ENCODE assay signal across 8 mouse cellular contexts in the genomic region with DNA sequence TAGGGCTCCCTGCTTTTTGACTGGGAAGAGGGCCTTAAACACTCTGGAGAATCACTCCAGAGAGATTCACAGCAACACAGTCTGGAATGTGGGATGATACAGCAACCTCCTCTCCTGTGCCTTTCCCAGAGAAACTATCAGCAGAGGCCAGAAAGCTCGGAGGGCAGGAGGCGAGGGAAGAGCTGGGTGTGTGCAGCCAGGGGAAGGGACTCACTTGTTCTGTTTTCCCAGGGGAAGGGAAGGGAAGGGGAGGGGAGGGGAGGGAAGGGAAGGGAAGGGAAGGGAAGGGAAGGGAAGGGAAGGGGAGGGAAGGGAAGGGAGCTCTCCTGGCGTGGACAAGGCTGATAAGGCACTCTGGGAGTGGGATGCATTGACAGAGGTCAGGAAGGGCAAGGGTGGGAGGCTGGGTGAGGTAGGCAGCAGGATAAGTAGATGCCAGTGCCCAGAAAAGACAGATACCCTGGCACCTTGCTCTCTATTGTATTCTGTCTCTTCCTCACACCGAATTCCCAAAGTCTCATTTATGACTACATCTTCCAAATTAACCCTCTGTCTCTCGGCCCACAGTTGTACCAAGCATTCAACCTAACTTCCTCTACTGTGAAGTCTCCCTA. TPM values are rescaled to one million over a fixed set of nuclear protein-coding genes. Genes with fewer than 3 reads are reported as not detected.
A peak's percentile ranks its signal among the peaks of the same experiment; 100 is the strongest.
DNase-seq lines count a peak whose midpoint lies in the region; ATAC-seq and TF ChIP-seq lines count a peak whose summit lies in the region.

No protein-coding gene starts in this region.

- intact Hi-C loops in left cerebral cortex, adult 2 months (cut with DNase I): no loop called here

- TF ChIP-seq CTCF in left cerebral cortex, adult 2 months (IDR thresholded peaks at IDR 0.05): no peak

- WGBS in heart, embryonic 11.5 days (ENCODE audit: insufficient replicate concordance): 21% methylated on average over 5 of the region's 5 CpGs
- WGBS in limb, embryonic 10.5 days: 68% methylated on average over 5 of the region's 5 CpGs

- no peak overlapping the region for H3ac ChIP-seq in myocyte (ENCODE audit: control insufficient read depth, insufficient read length)

- H3K27me3 ChIP-seq in heart, embryonic 11.5 days (ENCODE audit: control insufficient read depth, insufficient read depth, low read length): no peaks in the 10 kb centered on the region
- H3K27me3 ChIP-seq in limb, embryonic 10.5 days (ENCODE audit: low read depth, poor library complexity, severe bottlenecking): no peaks in the 10 kb centered on the region
- no peaks in the 10 kb centered on the region for H3K27me3 ChIP-seq in myocyte (ENCODE audit: control insufficient read depth, insufficient read depth, insufficient read length)

- peak overlapping the region; percentile 92 for H3K27ac ChIP-seq in left cerebral cortex, adult 2 months
- peak overlapping the region; percentile 99 for H3K27ac ChIP-seq in heart, embryonic 11.5 days (ENCODE audit: low read depth, low read length)
- H3K27ac ChIP-seq in limb, embryonic 10.5 days: peak overlapping the region; percentile 100

- H3K79me2 ChIP-seq in myocyte (ENCODE audit: control insufficient read depth, insufficient read depth): peaks cover 26% of the 10 kb centered on the region

- H3K36me3 ChIP-seq in heart, embryonic 11.5 days (ENCODE audit: control insufficient read depth, insufficient read depth, low read length): peaks cover 33% of the 10 kb centered on the region
- H3K36me3 ChIP-seq in limb, embryonic 10.5 days: peaks cover 58% of the 10 kb centered on the region
- no peaks in the 10 kb centered on the region for H3K36me3 ChIP-seq in myocyte (ENCODE audit: control insufficient read depth, insufficient read depth)

- no peak for DNase-seq in left cerebral cortex, adult 2 months (ENCODE audit: extremely low spot score in 1 of 2, low spot score in 2 of 2)
- no peak for DNase-seq in left cerebral cortex, adult 18-20 months (ENCODE audit: low spot score in 2 of 2)
- no peak for DNase-seq in limb, embryonic 10.5 days (ENCODE audit: low spot score)
- DNase-seq in Muller cell, postnatal 12 days (ENCODE audit: inconsistent ontology term): no peak
- DNase-seq in B cell, adult 2 months: no peak
- no peak for DNase-seq in layer of hippocampus, adult 11-12 months (ENCODE audit: low spot score)

- peak overlapping the region; percentile 99 for H3K9ac ChIP-seq in heart, embryonic 11.5 days (ENCODE audit: low read depth, low read length)

- peak overlapping the region; percentile 89 for H3K4me2 ChIP-seq in heart, embryonic 11.5 days
- peak overlapping the region; percentile 95 for H3K4me2 ChIP-seq in myocyte (ENCODE audit: low read depth)

- ATAC-seq in heart, embryonic 11.5 days (replicated peaks; ENCODE audit: insufficient number of reproducible peaks, low FRiP score, low TSS enrichment): no peak

- no peaks in the 10 kb centered on the region for H3K9me3 ChIP-seq in heart, embryonic 11.5 days (replicated peaks; ENCODE audit: control insufficient read depth, low read length)
- no peaks in the 10 kb centered on the region for H3K9me3 ChIP-seq in limb, embryonic 10.5 days (replicated peaks)

- peaks cover 53% of the 10 kb centered on the region for H3K4me1 ChIP-seq in heart, embryonic 11.5 days (ENCODE audit: control insufficient read depth, insufficient read depth, low read length)
- peaks cover 48% of the 10 kb centered on the region for H3K4me1 ChIP-seq in limb, embryonic 10.5 days

- TF ChIP-seq POLR2A in myocyte (IDR thresholded peaks at IDR 0.05; ENCODE audit: insufficient read length, low read depth): no peak

- peak overlapping the region; percentile 74 for H3K4me3 ChIP-seq in left cerebral cortex, adult 2 months
- H3K4me3 ChIP-seq in heart, embryonic 11.5 days (ENCODE audit: low read depth, low read length): peak overlapping the region; percentile 75
- H3K4me3 ChIP-seq in limb, embryonic 10.5 days: peak overlapping the region; percentile 85
- H3K4me3 ChIP-seq in myocyte: peak overlapping the region; percentile 65

TF ChIP-seq in myocyte, 11 proteins besides CTCF, POLR2A, EP300 and RAD21:
- TF ChIP-seq MYOG (IDR thresholded peaks at IDR 0.05; ENCODE audit: control insufficient read depth in 1 of 3, insufficient read depth in 1 of 3, insufficient read length in 2 of 3, low read depth in 2 of 3): no peak
- no peak for TF ChIP-seq TCF3 (IDR thresholded peaks at IDR 0.05; ENCODE audit: insufficient read length, low read depth)
- no peak for TF ChIP-seq SRF (IDR thresholded peaks at IDR 0.05; ENCODE audit: control insufficient read depth, insufficient read length, low read depth)
- TF ChIP-seq REST (IDR thresholded peaks at IDR 0.05; ENCODE audit: insufficient read depth, insufficient read length): no peak
- TF ChIP-seq POLR2AphosphoS2 (IDR thresholded peaks at IDR 0.05; ENCODE audit: insufficient read length, low read depth): no peak
- no peak for TF ChIP-seq CEBPB (IDR thresholded peaks at IDR 0.05; ENCODE audit: insufficient read depth, poor library complexity, severe bottlenecking)
- TF ChIP-seq TCF12 (IDR thresholded peaks at IDR 0.05; ENCODE audit: insufficient read depth, poor library complexity, severe bottlenecking): no peak
- TF ChIP-seq E2F4 (IDR thresholded peaks at IDR 0.05; ENCODE audit: insufficient read depth): no peak
- TF ChIP-seq MYOD1 (IDR thresholded peaks at IDR 0.05; ENCODE audit: control insufficient read depth in 1 of 3, insufficient read length in 2 of 3, low read depth in 2 of 3): no peak
- TF ChIP-seq USF1 (IDR thresholded peaks at IDR 0.05; ENCODE audit: low read depth): no peak
- no peak for TF ChIP-seq MAX (IDR thresholded peaks at IDR 0.05; ENCODE audit: low read depth)
TF ChIP-seq in myocyte: peak in this region for 0.

RNA-seq across cellular contexts. Expression of gene Plekho1, which starts 2.7 kb away (rescaled TPM):
- total RNA-seq in left cerebral cortex, adult 2 months (2021): 10 to 100 TPM; 73.5 to 86.9 TPM
- total RNA-seq in left cerebral cortex, adult 18-20 months (2021): 10 to 100 TPM; 73.6 to 81.9 TPM
- 69.5 and 82.2 TPM in 2 replicates for polyA plus RNA-seq in heart, embryonic 11.5 days (2014; fragmentation: Nextera tagmentation; extraction: Ambion mirVana)
- polyA plus RNA-seq in limb, embryonic 10.5 days (2016; fragmentation: Nextera tagmentation; extraction: Ambion mirVana): 77.7 and 81.9 TPM in 2 replicates
- 107 TPM for polyA plus RNA-seq in myocyte (2012; fragmentation: generic; extraction: Trizol)
